Mouse (Mus musculus) cerebellum, adult 11 months (tissue): ENCODE measurements at regions not wholly inside any gene's neighbourhood (a gene's known extent, or its start where the extent isn't known, plus 50 kb on each side); places are given as distances from the start of the nearest gene placed in this dataset.

Experiments
- DNase-seq: peaks from one replicate; pipeline ENCODE4 v3.0.0; 2022

DNA sequence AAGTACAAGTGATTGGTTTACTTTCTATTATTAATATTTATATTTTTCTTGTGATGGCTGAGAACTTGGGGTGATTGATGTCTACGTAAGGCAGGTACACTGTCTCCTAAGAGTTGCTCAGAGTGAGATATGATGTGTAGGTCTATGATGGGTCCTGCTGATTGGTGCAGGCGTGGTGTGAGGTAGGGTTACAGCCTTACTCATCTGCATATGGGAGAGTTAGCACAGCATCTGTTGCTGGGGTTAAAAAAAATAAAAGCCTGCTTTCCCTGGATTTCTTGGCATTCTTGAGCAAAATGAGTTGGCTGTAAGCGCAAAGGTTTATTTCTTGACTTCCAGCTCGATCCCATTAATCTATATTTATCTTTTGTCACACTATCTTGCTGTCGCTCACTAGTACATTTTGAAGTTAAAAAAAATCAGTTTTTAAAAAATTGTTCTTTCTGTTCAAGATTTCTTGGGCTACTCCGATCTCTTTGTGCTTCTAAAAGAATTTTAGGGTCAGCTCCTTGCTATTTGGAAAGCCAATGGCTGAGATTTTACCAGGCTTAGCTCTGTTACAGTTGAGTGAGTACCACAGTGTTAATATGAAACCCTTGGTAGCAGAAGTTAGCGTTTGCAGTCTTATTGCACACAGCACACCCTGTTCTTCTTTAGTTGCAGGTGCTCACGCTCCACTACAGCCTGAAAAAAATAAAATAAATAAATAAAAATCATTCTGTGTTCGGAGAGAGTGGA is 482.0 kb downstream of the Plekhb2 start:
- no peak for DNase-seq

GRCm38 (mm10) chr1:35332340-35332684 is 482.5 kb downstream of the Plekhb2 start:
- no peak for DNase-seq

DNA sequence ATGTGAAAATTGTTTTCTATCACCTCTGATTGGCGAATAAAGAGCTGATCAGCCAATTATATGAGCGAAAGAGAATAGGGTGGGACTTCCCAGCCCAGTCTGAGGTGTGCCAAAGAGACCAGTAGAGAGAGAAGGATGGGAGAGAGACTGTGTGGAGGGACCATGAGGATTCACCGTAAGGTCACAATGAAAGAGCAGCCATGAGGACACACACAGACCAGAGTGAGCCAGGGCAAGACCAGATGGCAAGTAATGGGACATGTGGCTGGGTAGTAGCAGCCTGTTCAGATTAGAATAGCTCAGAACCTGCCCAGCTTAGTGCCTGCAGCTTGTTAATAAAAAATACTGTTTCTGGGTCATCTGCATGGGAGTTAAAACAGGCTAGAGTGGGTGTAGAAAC is 487.9 kb downstream of the Plekhb2 start:
- peak; percentile 5 for DNase-seq

DNA sequence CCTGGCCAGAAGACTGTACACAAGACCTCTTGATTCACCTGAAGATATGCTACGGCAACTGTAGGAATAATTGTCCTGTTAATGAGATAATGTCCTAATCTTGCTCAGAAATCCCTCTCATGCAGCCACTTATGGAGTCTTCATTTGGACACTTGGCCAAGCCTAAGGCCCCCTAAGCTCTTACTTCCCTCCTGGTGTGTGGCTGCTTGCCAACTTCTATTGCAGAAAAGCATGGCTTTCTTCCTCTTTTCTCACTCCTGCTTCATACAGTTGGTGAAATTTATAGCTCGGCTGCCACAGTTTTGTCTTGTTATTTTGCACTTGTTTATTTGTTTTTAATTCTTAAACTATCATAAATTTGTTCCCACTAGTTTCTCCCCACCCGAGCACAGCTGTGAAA is 488.4 kb downstream of the Plekhb2 start:
- no peak for DNase-seq

DNA sequence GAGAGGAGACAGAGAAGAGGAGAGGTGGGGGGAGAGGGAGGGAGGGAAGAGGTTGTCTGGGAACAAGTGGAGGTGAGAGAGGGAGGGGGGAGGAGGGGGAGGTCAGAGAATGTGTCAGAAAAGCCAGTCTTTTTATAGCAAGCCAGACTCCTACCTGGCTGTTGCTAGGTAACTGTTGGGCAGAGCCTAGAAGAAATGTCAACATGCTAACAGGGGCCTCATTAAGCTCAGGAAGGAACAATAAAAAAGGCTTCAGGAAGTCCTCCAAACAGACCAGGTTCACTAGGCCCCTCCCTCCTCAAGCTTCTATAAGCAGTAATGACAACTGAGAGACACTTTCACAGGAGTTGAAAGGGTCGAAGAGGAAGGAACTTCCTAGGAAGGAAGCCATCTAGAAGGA is 494.8 kb downstream of the Plekhb2 start:
- no peak for DNase-seq

- no peak for DNase-seq
Observed at GRCm38 (mm10) chr1:35348294-35348693, 498.5 kb downstream of the Plekhb2 start.

DNA sequence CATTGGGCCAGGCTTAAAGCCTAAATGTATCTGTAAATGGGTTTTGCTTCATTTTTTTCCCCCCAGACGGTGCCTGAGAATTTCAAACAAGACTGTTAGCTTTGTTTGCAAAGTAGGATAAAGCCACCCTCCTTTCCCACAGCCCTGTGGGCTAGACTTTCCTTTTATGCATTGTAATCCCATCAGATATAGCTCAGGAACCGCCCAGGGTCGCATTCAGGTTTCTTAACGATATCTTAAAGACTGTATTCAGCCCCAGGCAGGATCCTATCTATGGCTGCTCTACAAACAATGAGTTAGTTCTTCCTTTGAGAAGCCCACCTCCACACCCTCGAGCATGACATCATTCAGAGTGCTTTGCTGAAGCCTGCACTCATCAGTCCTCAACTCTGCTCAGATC is 509.2 kb downstream of the Plekhb2 start:
- DNase-seq = no peak

DNA sequence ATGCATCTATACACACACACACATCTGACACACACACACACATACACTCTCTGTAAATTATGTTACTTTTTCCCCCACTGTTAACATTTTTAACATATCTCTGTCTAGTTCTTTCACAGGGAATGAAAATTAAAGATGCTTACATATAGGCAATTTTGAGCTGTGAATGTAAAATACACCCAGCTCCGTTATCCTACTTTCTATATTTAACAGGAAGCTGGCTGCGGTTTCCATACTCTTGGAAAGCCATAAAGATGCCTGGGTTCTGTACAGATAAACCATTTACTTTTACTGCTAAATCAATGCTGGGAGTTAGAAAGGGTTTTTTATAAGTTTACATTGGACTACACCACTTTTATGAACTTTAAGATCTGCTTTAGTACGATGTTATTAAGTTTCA is 511.7 kb downstream of the Plekhb2 start:
- no peak for DNase-seq

- DNase-seq = no peak
Observed at GRCm38 (mm10) chr1:35362836-35363235, 513.1 kb downstream of the Plekhb2 start.

GRCm38 (mm10) chr1:35366559-35366958 is 516.8 kb downstream of the Plekhb2 start:
- no peak for DNase-seq

DNA sequence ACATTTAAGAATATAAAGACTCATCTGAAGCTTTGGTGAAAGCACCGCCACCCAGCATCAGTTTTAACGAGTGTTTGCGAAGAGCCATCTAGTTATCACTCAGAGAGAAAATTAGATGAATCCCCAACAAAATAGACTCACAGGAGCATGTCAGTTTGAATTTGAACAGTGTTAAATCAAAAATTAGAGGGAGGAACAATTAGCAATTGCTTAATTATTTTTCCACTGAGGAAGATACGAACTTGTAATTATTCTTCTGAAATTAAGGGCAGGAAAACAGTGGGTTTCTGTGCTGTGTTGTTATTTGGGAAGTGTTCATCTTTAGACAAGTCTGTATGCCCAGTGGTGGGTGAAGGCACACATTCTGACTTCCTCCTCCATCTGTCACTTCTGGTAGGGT is 523.0 kb downstream of the Plekhb2 start:
- no peak for DNase-seq

GRCm38 (mm10) chr1:35380633-35381385 is 531.0 kb downstream of the Plekhb2 start:
- DNase-seq = no peak

GRCm38 (mm10) chr1:35385430-35385829 is 535.7 kb downstream of the Plekhb2 start:
- peak; percentile 66 for DNase-seq

- peak; percentile 31 for DNase-seq
Observed at GRCm38 (mm10) chr1:35388181-35388580, 538.4 kb downstream of the Plekhb2 start.

DNA sequence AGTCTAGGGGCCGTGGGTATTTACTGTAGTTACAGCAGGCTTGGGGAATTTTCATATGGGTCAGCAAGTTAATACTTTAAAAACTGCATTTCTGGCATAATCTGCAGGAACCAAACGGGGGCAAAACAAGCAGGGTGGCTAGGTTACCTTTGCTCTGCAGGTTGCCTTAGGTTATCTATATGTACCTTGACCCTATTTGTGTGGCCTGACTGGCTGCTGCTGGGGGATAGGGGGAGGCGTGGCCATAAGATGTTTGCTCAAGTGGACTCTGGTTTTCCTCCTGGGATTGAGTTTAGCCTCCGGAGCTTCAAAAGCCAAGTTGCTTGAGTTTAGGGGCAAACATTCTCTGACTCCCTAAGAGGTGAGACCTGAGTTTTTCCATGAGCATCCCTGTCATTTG is 540.6 kb downstream of the Plekhb2 start:
- no peak for DNase-seq

GRCm38 (mm10) chr1:35390858-35391586 is 541.2 kb downstream of the Plekhb2 start:
- DNase-seq = no peak

GRCm38 (mm10) chr1:35393550-35394118 is 543.9 kb downstream of the Plekhb2 start:
- DNase-seq = no peak

GRCm38 (mm10) chr1:35400674-35401359 is 551.0 kb downstream of the Plekhb2 start:
- no peak for DNase-seq

DNA sequence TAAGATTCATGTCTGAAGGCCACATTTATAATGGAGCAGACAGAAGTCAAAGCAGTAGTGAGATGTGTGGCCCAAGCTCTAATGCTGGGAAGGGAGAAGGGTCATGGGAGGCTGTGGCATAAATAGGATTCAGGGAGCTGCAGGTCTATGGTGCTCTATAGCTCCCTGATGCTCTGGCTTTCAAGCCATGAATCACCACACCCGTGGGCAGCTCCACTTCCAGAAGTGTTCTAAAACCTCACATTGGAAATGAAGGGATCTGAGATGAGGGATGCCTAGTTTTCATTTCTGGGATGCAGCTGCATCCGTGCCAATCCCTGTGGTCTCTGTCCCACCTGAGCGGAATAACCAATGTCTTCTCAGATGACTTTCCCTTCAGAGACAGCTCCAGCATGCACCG is 553.2 kb downstream of the Plekhb2 start:
- no peak for DNase-seq

DNA sequence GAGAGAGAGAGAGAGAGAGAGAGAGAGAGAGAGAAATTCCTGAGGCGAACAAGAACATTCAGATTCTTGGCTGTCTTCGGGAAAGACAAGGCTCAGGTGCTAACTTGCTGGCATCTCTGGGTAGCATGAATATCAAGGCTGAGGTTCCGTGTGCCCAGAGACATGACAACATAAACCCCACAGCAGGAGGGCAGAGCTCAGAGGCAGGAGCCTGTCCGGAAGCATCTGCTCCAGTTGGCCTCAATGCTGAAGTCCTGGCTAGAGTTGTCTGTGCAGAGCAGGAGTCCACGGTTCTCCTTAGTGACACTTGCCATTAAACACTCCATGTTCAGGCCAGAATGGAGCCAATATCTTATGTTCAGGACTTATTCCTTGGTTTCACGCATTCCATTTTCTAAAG is 555.6 kb downstream of the Plekhb2 start:
- peak; percentile 19 for DNase-seq

DNA sequence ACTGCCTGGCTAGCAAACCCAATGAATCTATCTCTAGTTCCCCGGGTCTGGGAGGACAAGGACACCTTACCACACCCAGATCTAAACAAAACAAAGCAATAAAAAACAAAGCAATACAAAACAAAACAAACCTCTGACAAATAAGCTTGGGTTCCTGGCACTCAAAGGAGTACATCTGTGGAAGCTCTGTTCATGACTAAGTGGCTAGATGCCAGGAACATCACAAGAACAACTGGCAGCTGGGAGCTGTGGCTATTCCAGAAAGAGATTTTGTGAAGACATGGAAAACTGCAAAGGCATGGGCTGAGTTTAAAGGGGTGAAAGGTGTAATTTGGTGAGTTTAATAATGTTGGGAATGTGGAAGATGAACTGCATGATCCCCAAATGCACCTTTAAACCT is 565.9 kb downstream of the Plekhb2 start:
- DNase-seq = no peak

DNA sequence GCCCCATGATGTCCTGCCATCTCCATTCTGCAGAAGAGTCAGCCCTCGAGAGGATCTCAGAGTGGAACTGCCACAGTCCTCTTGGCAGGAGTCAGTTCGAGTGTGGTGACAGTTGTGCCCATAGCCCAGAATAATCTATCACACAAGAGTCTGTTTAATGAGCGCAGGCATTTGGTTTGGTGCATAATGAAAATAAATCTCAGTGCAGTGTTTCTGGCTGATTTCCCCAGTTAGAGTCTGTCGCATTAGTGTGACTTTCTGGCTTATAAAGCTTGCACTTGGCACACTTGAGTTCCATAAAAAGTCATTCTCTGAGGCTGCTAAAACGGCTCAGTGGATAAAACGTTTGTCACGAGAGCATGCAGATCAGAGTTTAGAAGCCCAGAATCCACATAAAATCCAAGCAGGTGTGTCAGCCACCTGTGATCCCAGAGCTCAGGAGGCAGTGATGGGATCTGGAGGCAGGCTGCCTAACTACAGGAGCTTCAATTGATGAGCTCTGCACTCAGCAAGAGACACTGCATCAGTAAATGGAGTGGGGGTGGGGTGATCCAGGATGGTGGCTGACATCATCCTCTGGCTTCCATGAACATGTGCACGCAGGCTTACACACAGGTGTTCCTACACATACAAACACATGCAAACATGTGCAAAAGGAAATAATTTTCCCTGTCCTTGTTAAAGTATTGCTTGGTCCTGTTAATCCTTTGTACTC is 578.5 kb downstream of the Plekhb2 start:
- no peak for DNase-seq
